Mouse (Mus musculus) lung, adult 2 months (tissue): Measurements from ENCODE around the gene Stk11.

Source experiments
- CTCF ChIP-seq: fragments of 200-500 bp; IDR thresholded peaks from 2 replicates; pipeline ENCODE4 v1.5.1; 2011; ENCODE audit warnings: mild to moderate bottlenecking, low read length, control low read depth; ENCODE audit not compliant: insufficient read depth
- POLR2A ChIP-seq: fragments of 200-500 bp; IDR thresholded peaks from 2 replicates; pipeline ENCODE4 v1.6.1; 2011; ENCODE audit warnings: low read depth, mild to moderate bottlenecking, control low read depth, low read length, borderline replicate concordance; ENCODE audit errors: extremely low read depth

DNA sequence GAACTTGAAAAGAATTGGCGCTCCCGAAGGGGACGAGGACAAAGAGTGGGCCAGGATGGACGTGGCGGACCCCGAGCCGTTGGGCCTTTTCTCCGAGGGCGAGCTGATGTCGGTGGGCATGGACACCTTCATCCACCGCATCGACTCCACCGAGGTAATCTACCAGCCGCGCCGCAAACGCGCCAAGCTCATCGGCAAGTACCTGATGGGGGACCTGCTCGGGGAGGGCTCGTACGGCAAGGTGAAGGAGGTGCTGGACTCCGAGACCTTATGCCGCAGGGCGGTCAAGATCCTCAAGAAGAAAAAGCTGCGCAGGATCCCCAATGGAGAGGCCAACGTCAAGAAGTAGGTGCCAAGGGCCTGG is 942 bp downstream of the Stk11 start:
- TF ChIP-seq CTCF (no peak), POLR2A (no peak)
